Mouse (Mus musculus): ENCODE measurements around the gene Gm21983. TPM values are rescaled to one million over a fixed set of nuclear protein-coding genes. Genes with fewer than 3 reads are reported as not detected.

Gm21983 gene
- polyA plus RNA-seq, 1 experiment from 2014 or later = 0.54 TPM

- 92% methylated on average over 4 of the region's 4 CpGs for WGBS
- Histone ChIP-seq H3K4me1 (ENCODE audit: control insufficient read depth, insufficient read depth, low read length) (peaks cover 27% of the 10 kb centered on the region), H3K36me3 (ENCODE audit: control insufficient read depth, insufficient read depth, low read length) (peaks cover 42% of the 10 kb centered on the region), H3K27me3 (ENCODE audit: control insufficient read depth, insufficient read depth, low read depth, low read length) (no peaks in the 10 kb centered on the region), H3K4me2 (ENCODE audit: low read length) (peak overlapping the region; percentile 17; the same call in 1 of the 2 replicates), H3K27ac (ENCODE audit: low read length) (no peak overlapping the region), H3K4me3 (ENCODE audit: low read depth, low read length) (0 out of 2 replicates have a peak overlapping the region, but pooled peaks have one; percentile 0), H3K9ac (ENCODE audit: low read depth, low read length) (no peak overlapping the region), H3K9me3 (replicated peaks; ENCODE audit: control insufficient read depth, low read length, poor library complexity, severe bottlenecking) (no peaks in the 10 kb centered on the region)
- no peak for ATAC-seq
Observed at GRCm38 (mm10) chr7:27193731-27194130, 12.8 kb upstream of the Gm21983 start.

DNA sequence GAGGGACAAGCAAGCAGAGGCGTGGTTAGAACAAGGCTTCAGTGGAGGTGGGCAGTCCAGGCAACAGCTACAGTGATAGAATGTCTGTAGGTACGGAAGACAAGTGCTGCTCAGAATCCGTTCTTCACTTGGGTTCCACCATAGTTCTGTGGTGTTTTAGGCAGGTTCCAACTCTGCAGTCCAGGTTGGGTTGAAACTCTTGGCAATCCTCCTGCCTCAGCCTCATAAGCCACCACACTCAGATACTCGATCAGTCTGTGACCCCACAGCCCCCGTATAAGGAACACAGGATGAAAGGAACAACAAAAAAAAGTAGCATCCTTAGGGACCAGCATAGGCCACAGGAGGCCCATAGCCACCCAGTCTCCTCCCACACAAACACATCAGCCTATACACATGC lies 11.5 kb upstream of the Gm21983 start:
- Histone ChIP-seq H3K4me2 (ENCODE audit: low read length) (no peak overlapping the region), H3K27me3 (ENCODE audit: control insufficient read depth, insufficient read depth, low read depth, low read length) (no peaks in the 10 kb centered on the region), H3K36me3 (ENCODE audit: control insufficient read depth, insufficient read depth, low read length) (peaks cover 52% of the 10 kb centered on the region), H3K9me3 (replicated peaks; ENCODE audit: control insufficient read depth, low read length, poor library complexity, severe bottlenecking) (no peaks in the 10 kb centered on the region), H3K9ac (ENCODE audit: low read depth, low read length) (no peak overlapping the region), H3K4me1 (ENCODE audit: control insufficient read depth, insufficient read depth, low read length) (peaks cover 27% of the 10 kb centered on the region), H3K27ac (ENCODE audit: low read length) (no peak overlapping the region), H3K4me3 (ENCODE audit: low read depth, low read length) (no peak overlapping the region)
- no peak for ATAC-seq
- WGBS = 97% methylated on average over 5 of the region's 5 CpGs

- WGBS = 92% methylated on average over 10 of the region's 10 CpGs
Observed at GRCm38 (mm10) chr7:27189271-27189931, 8.5 kb upstream of the Gm21983 start.

DNA sequence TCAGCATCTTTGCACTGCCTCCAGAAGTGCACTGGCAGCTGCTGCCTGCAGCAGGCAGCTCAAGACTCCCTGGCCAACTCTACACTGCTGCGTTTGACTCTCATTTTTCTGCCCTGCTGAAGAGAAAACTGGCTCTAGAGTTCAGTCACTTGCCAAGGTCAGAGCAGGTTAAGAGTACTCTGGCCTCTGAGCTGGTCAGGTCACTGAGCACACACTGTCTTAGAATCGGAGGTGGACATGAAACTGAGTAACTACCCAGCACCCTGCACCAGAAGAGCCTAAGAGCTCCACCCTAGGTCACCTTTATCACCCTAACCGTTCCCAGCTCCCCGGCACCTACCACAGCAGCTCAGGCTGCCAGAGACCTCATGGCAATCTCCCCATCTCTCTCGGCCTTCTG lies 5.1 kb upstream of the Gm21983 start:
- no peaks in the 10 kb centered on the region for H3K9me3 ChIP-seq (replicated peaks; ENCODE audit: control insufficient read depth, low read length, poor library complexity, severe bottlenecking)
- no peak overlapping the region for H3K4me2 ChIP-seq (ENCODE audit: low read length)
- peaks cover 58% of the 10 kb centered on the region for H3K36me3 ChIP-seq (ENCODE audit: control insufficient read depth, insufficient read depth, low read length)
- no peaks in the 10 kb centered on the region for H3K4me1 ChIP-seq (ENCODE audit: control insufficient read depth, insufficient read depth, low read length)
- no peak overlapping the region for H3K27ac ChIP-seq (ENCODE audit: low read length)
- no peak overlapping the region for H3K4me3 ChIP-seq (ENCODE audit: low read depth, low read length)
- WGBS = 89% methylated on average over 5 of the region's 5 CpGs
- H3K9ac ChIP-seq (ENCODE audit: low read depth, low read length) = no peak overlapping the region
- no peaks in the 10 kb centered on the region for H3K27me3 ChIP-seq (ENCODE audit: control insufficient read depth, insufficient read depth, low read depth, low read length)
- no peak for ATAC-seq

More at GRCm38 (mm10) chr7:27189271-27189931, 8.5 kb upstream of the Gm21983 start:
- H3K4me1 ChIP-seq (ENCODE audit: control insufficient read depth, insufficient read depth, low read length) = peaks cover 14% of the 10 kb centered on the region
- no peak overlapping the region for H3K27ac ChIP-seq (ENCODE audit: low read length)
- no peak overlapping the region for H3K4me3 ChIP-seq (ENCODE audit: low read depth, low read length)
- H3K9me3 ChIP-seq (replicated peaks; ENCODE audit: control insufficient read depth, low read length, poor library complexity, severe bottlenecking) = no peaks in the 10 kb centered on the region
- no peak for ATAC-seq
- H3K4me2 ChIP-seq (ENCODE audit: low read length) = no peak overlapping the region
- H3K36me3 ChIP-seq (ENCODE audit: control insufficient read depth, insufficient read depth, low read length) = peaks cover 76% of the 10 kb centered on the region
- H3K9ac ChIP-seq (ENCODE audit: low read depth, low read length) = no peak overlapping the region
- no peaks in the 10 kb centered on the region for H3K27me3 ChIP-seq (ENCODE audit: control insufficient read depth, insufficient read depth, low read depth, low read length)

DNA sequence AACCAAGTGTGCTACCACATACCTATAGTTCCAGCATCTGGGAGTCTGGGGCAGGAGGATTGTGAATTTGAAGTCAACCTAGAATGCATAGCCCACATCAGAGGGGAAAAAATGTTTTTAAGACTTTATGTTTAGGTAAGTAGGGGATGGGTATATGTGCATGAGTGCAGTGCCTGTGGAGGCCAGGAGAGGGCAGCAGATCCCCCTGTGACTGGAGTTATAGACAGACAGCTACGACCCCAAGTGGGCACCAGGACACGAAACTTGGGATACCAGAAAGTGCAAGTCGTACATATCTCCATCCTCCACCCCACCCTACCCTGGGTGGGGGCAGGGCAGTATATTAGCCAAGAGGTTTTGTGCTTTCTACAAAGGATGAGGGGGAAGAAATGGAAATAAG lies 4.1 kb upstream of the Gm21983 start:
- H3K27me3 ChIP-seq (ENCODE audit: control insufficient read depth, insufficient read depth, low read depth, low read length) = no peaks in the 10 kb centered on the region
- H3K4me3 ChIP-seq (ENCODE audit: low read depth, low read length) = no peak overlapping the region
- no peak overlapping the region for H3K27ac ChIP-seq (ENCODE audit: low read length)
- 63% methylated on average over 3 of the region's 3 CpGs for WGBS
- H3K36me3 ChIP-seq (ENCODE audit: control insufficient read depth, insufficient read depth, low read length) = peaks cover 48% of the 10 kb centered on the region
- no peak for ATAC-seq
- no peak overlapping the region for H3K9ac ChIP-seq (ENCODE audit: low read depth, low read length)
- H3K4me2 ChIP-seq (ENCODE audit: low read length) = no peak overlapping the region
- H3K9me3 ChIP-seq (replicated peaks; ENCODE audit: control insufficient read depth, low read length, poor library complexity, severe bottlenecking) = no peaks in the 10 kb centered on the region
- H3K4me1 ChIP-seq (ENCODE audit: control insufficient read depth, insufficient read depth, low read length) = no peaks in the 10 kb centered on the region

DNA sequence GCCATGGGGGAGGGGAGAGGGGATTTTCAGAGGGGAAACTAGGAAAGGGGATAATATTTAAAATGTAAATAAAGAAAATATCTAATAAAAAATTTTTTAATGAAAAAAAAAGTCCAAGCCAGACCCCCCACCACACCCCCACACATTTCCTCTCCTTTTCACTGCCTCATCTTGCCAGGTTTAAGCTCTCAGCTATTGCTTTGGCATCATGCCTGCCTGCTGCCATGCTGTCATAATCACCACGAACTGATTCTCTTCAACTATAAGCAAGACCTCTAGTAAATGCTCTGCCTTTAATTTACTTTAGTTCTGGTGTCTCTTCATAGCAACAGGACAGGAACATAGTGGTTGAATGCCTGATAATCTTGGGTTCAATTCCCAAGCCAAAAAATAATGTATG lies 1.6 kb upstream of the Gm21983 start:
- no peaks in the 10 kb centered on the region for H3K27me3 ChIP-seq (ENCODE audit: control insufficient read depth, insufficient read depth, low read depth, low read length)
- H3K27ac ChIP-seq (ENCODE audit: low read length) = no peak overlapping the region
- ATAC-seq = no peak
- H3K4me3 ChIP-seq (ENCODE audit: low read depth, low read length) = no peak overlapping the region
- no peak overlapping the region for H3K9ac ChIP-seq (ENCODE audit: low read depth, low read length)
- H3K4me1 ChIP-seq (ENCODE audit: control insufficient read depth, insufficient read depth, low read length) = peaks cover 9% of the 10 kb centered on the region
- no peak overlapping the region for H3K4me2 ChIP-seq (ENCODE audit: low read length)
- no peaks in the 10 kb centered on the region for H3K9me3 ChIP-seq (replicated peaks; ENCODE audit: control insufficient read depth, low read length, poor library complexity, severe bottlenecking)
- H3K36me3 ChIP-seq (ENCODE audit: control insufficient read depth, insufficient read depth, low read length) = peaks cover 27% of the 10 kb centered on the region
- 84% methylated on average over 1 of the region's 1 CpGs for WGBS

DNA sequence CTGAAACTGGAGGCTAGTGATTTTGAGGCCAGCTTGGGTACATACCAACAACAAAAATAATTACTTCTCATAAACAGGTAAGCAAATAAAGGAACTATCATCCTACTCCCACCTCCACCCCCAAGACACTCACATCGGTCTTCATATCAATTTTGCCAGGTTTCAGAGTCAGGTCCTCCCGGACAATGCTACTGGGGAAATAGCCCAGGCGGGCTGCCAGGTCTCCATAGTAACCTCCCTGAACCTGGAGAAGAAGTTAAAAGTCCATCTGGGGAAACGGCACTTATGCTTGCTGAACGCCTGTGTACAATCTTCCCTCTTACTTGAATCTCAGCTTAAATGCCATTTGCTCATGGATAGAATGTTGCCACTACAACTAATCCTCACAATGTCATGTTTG lies 850 bp downstream of the Gm21983 start:
- no peak for ATAC-seq
- Histone ChIP-seq H3K9me3 (replicated peaks; ENCODE audit: control insufficient read depth, low read length, poor library complexity, severe bottlenecking) (no peaks in the 10 kb centered on the region), H3K4me1 (ENCODE audit: control insufficient read depth, insufficient read depth, low read length) (peaks cover 9% of the 10 kb centered on the region), H3K9ac (ENCODE audit: low read depth, low read length) (no peak overlapping the region), H3K27me3 (ENCODE audit: control insufficient read depth, insufficient read depth, low read depth, low read length) (no peaks in the 10 kb centered on the region), H3K4me2 (ENCODE audit: low read length) (no peak overlapping the region), H3K27ac (ENCODE audit: low read length) (0 out of 2 replicates have a peak overlapping the region, but pooled peaks have one; percentile 0), H3K36me3 (ENCODE audit: control insufficient read depth, insufficient read depth, low read length) (peaks cover 6% of the 10 kb centered on the region; the same call in 1 of the 2 replicates), H3K4me3 (ENCODE audit: low read depth, low read length) (no peak overlapping the region)
- WGBS = 41% methylated on average over 5 of the region's 5 CpGs

- Histone ChIP-seq H3K4me2 (ENCODE audit: low read length) (peak overlapping the region; percentile 54), H3K9me3 (replicated peaks; ENCODE audit: control insufficient read depth, low read length, poor library complexity, severe bottlenecking) (no peaks in the 10 kb centered on the region), H3K27me3 (ENCODE audit: control insufficient read depth, insufficient read depth, low read depth, low read length) (no peaks in the 10 kb centered on the region), H3K9ac (ENCODE audit: low read depth, low read length) (peak overlapping the region; percentile 59), H3K27ac (ENCODE audit: low read length) (peak overlapping the region; percentile 80), H3K4me1 (ENCODE audit: control insufficient read depth, insufficient read depth, low read length) (peaks cover 9% of the 10 kb centered on the region), H3K4me3 (ENCODE audit: low read depth, low read length) (peak overlapping the region; percentile 53), H3K36me3 (ENCODE audit: control insufficient read depth, insufficient read depth, low read length) (0 out of 2 replicates have a peak, but pooled peaks cover 2% of the 10 kb centered on the region)
- WGBS = 47% methylated on average over 16 of the region's 16 CpGs
- no peak for ATAC-seq
Observed at GRCm38 (mm10) chr7:27179217-27179918, 1.5 kb downstream of the Gm21983 start.

Measured in midbrain, embryonic 16.5 days (tissue).